Mouse (Mus musculus) lung, postnatal 36 days (tissue): ENCODE results near the gene 2310022A10Rik.
"Not testable (repeated sequence)": the region's sequence is repeated elsewhere in the genome, so short reads cannot be mapped to it uniquely, and the experiment has no call there.

Experiments used
- DNase-seq: peaks from one replicate; pipeline ENCODE4 v3.0.0; 2022; ENCODE audit warnings: mixed read lengths

Gene 2310022A10Rik

GRCm38 (mm10) chr7:27621028-27621427, 68.0 kb downstream of the 2310022A10Rik start:
- no peak for DNase-seq

- DNase-seq: no peak
These were observed 69.2 kb downstream of the 2310022A10Rik start for GRCm38 (mm10) chr7:27622234-27622633.

GRCm38 (mm10) chr7:27624967-27625366, 71.9 kb downstream of the 2310022A10Rik start:
- no peak for DNase-seq

- no peak for DNase-seq
These were observed 74.7 kb downstream of the 2310022A10Rik start for GRCm38 (mm10) chr7:27627707-27628106.

GRCm38 (mm10) chr7:27628190-27628589, 75.2 kb downstream of the 2310022A10Rik start:
- no peak for DNase-seq

GRCm38 (mm10) chr7:27628816-27629215, 75.8 kb downstream of the 2310022A10Rik start:
- not testable (repeated sequence) for DNase-seq

GRCm38 (mm10) chr7:27631439-27631838, 78.4 kb downstream of the 2310022A10Rik start:
- DNase-seq: no peak
